Mouse (Mus musculus) embryo, embryonic 11.5 days (tissue): ENCODE results near the gene Asrgl1.
"Not testable (repeated sequence)": the region's sequence is repeated elsewhere in the genome, so short reads cannot be mapped to it uniquely, and the experiment has no call there.

Source experiments
- DNase-seq: peaks from one replicate; pipeline ENCODE4 v3.0.0-alpha.2; 2012; ENCODE audit warnings: low read depth, low spot score

The Asrgl1 gene

GRCm38 (mm10) chr19:9135512-9136331, at the start of gene Asrgl1:
Gene Asrgl1 (minus strand): TSS chr19:9135636.
- DNase-seq: peak; percentile 85

- no peak for DNase-seq
Observed at GRCm38 (mm10) chr19:9146214-9146613, 10.8 kb upstream of the Asrgl1 start.

GRCm38 (mm10) chr19:9143639-9144125, 8.2 kb upstream of the Asrgl1 start:
- no peak for DNase-seq

- DNase-seq: no peak
Observed at GRCm38 (mm10) chr19:9143230-9143629, 7.8 kb upstream of the Asrgl1 start.

GRCm38 (mm10) chr19:9140361-9140760, 4.9 kb upstream of the Asrgl1 start:
- DNase-seq: not testable (repeated sequence)

GRCm38 (mm10) chr19:9137159-9137558, 1.7 kb upstream of the Asrgl1 start:
- DNase-seq: no peak

GRCm38 (mm10) chr19:9134746-9135511, 507 bp downstream of the Asrgl1 start:
- no peak for DNase-seq

- no peak for DNase-seq
Observed at GRCm38 (mm10) chr19:9129996-9130395, 5.4 kb downstream of the Asrgl1 start.

- no peak for DNase-seq
Observed at GRCm38 (mm10) chr19:9128499-9129194, 6.8 kb downstream of the Asrgl1 start.

- DNase-seq: not testable (repeated sequence)
Observed at GRCm38 (mm10) chr19:9123986-9124385, 11.4 kb downstream of the Asrgl1 start.

- DNase-seq: no peak
Observed at GRCm38 (mm10) chr19:9122390-9122789, 13.0 kb downstream of the Asrgl1 start.

GRCm38 (mm10) chr19:9119655-9120425, 15.6 kb downstream of the Asrgl1 start:
- DNase-seq: no peak

- DNase-seq: no peak
Observed at GRCm38 (mm10) chr19:9117275-9117674, 18.2 kb downstream of the Asrgl1 start.

- DNase-seq: no peak
Observed at GRCm38 (mm10) chr19:9116268-9116667, 19.2 kb downstream of the Asrgl1 start.

- DNase-seq: no peak
Observed at GRCm38 (mm10) chr19:9112043-9112442, 23.4 kb downstream of the Asrgl1 start.

GRCm38 (mm10) chr19:9110182-9110869, 25.1 kb downstream of the Asrgl1 start:
- peak; percentile 61 for DNase-seq

- DNase-seq: no peak
Observed at GRCm38 (mm10) chr19:9108536-9108935, 26.9 kb downstream of the Asrgl1 start.

GRCm38 (mm10) chr19:9107379-9107755, 28.1 kb downstream of the Asrgl1 start:
- no peak for DNase-seq

GRCm38 (mm10) chr19:9106751-9107378, 28.6 kb downstream of the Asrgl1 start:
- no peak for DNase-seq

GRCm38 (mm10) chr19:9106096-9106495, 29.3 kb downstream of the Asrgl1 start:
- no peak for DNase-seq
